In genomic region chr14:115831219-115831755, GRCm38 (mm10) we compare ENCODE assay signal across 9 mouse cellular contexts.
DNase-seq lines count a peak whose midpoint lies in the region; ATAC-seq and TF ChIP-seq lines count a peak whose summit lies in the region.
"Had no signal": no experiment of that assay in that cellular context is flagged by ENCODE, and none has a peak within 500 bp of the region (broad histone marks: within the 10 kb centered on the region; RNA-seq: fewer than 3 reads in every experiment).

No protein-coding gene starts in this region.

- no peak overlapping the region for H3K27ac ChIP-seq in CH12.LX (ENCODE audit: insufficient read depth, low read depth)
- no peak overlapping the region for H3K27ac ChIP-seq in lung, embryonic 14.5 days (ENCODE audit: low read depth)
- H3K27ac ChIP-seq: liver, embryonic 15.5 days had no signal

- peak; percentile 57 for DNase-seq in CH12.LX (ENCODE audit: extremely low read depth)
- peak; percentile 78 for DNase-seq in ZHBTc4 (ENCODE audit: low read depth, low spot score)
- DNase-seq in embryo, embryonic 10 days (ENCODE audit: low spot score), result peak; percentile 88
- peak; percentile 6 for DNase-seq in gastrocnemius, postnatal 25 days
- peak; percentile 6 for DNase-seq in large intestine, adult 2 months (ENCODE audit: low read depth, low spot score)
- peak; percentile 93 for DNase-seq in lung, embryonic 14.5 days
- DNase-seq in retina, postnatal 1 day, result peak; percentile 75

- peak; percentile 68 for TF ChIP-seq RAD21 in CH12.LX (IDR thresholded peaks at IDR 0.05; ENCODE audit: low read depth, low read length)

- no peak for TF ChIP-seq EP300 in CH12.LX (IDR thresholded peaks at IDR 0.05; ENCODE audit: low read length)

- dilution Hi-C loops in CH12.LX (cut with MboI; ENCODE audit: extremely low pct_ligation_motif_present, extremely low pct_unique_long_range_greater_than_20kb, low sequenced_read_pairs), result no loop called here

- no peaks in the 10 kb centered on the region for H3K9me3 ChIP-seq in CH12.LX (replicated peaks; ENCODE audit: low read length)
- no peaks in the 10 kb centered on the region; the same call in 1 of the 2 replicates for H3K9me3 ChIP-seq in lung, embryonic 14.5 days (ENCODE audit: low read depth, low read length)
- H3K9me3 ChIP-seq: liver, embryonic 15.5 days had no signal

- no peak overlapping the region for H3K4me3 ChIP-seq in CH12.LX (replicated peaks in 1 of 3; ENCODE audit: low read depth in 2 of 3, low read length in 2 of 3, poor library complexity in 1 of 3)
- no peak overlapping the region for H3K4me3 ChIP-seq in lung, embryonic 14.5 days (ENCODE audit: low read depth, low read length)
- H3K4me3 ChIP-seq: liver, embryonic 15.5 days had no signal

- WGBS in large intestine, adult 2 months, result 2% methylated on average over 7 of the region's 7 CpGs
- under 1% methylated on average over 7 of the region's 7 CpGs for WGBS in lung, embryonic 14.5 days

- H3K9ac ChIP-seq in CH12.LX (ENCODE audit: insufficient read depth, low read depth), result no peak overlapping the region
- H3K9ac ChIP-seq in lung, embryonic 14.5 days, result no peak overlapping the region
- H3K9ac ChIP-seq: liver, embryonic 15.5 days had no signal

- no peaks in the 10 kb centered on the region for H3K36me3 ChIP-seq in CH12.LX (replicated peaks in 1 of 2; ENCODE audit: control insufficient read depth in 1 of 2, insufficient read depth in 1 of 2, low read length in 1 of 2)
- H3K36me3 ChIP-seq in lung, embryonic 14.5 days (ENCODE audit: insufficient read depth), result no peaks in the 10 kb centered on the region
- H3K36me3 ChIP-seq: liver, embryonic 15.5 days had no signal

- H3K79me2 ChIP-seq in CH12.LX (replicated peaks; ENCODE audit: control insufficient read depth, extremely low read depth, insufficient read depth, poor library complexity, severe bottlenecking), result no peaks in the 10 kb centered on the region

- no peak for TF ChIP-seq POLR2A in CH12.LX (IDR thresholded peaks at IDR 0.05; ENCODE audit: low read depth, low read length)

- ATAC-seq in lung, embryonic 14.5 days (ENCODE audit: insufficient read depth), result peak; percentile 50; the same call in 1 of the 2 replicates
- ATAC-seq in erythroid progenitor cell, adult 5-6 weeks (replicated peaks; ENCODE audit: low FRiP score, poor library complexity, severe bottlenecking), result no peak

- H3K27me3 ChIP-seq in CH12.LX (replicated peaks), result no peaks in the 10 kb centered on the region
- no peaks in the 10 kb centered on the region for H3K27me3 ChIP-seq in lung, embryonic 14.5 days (ENCODE audit: insufficient read depth, low read length)
- H3K27me3 ChIP-seq: liver, embryonic 15.5 days had no signal

- TF ChIP-seq CTCF in CH12.LX (conservative IDR thresholded peaks at IDR 0.05 in 1 of 2, IDR thresholded peaks at IDR 0.05 in 1 of 2; ENCODE audit: low read depth in 2 of 2, low read length in 2 of 2), result peak; percentile 73 to 81
- peak; percentile 94 for TF ChIP-seq CTCF in lung, embryonic 14.5 days (IDR thresholded peaks at IDR 0.05; ENCODE audit: low read depth)

- no peaks in the 10 kb centered on the region for H3K4me1 ChIP-seq in CH12.LX (ENCODE audit: control insufficient read depth in 1 of 2, insufficient read depth in 2 of 2)
- H3K4me1 ChIP-seq in lung, embryonic 14.5 days (ENCODE audit: insufficient read depth), result no peaks in the 10 kb centered on the region
- H3K4me1 ChIP-seq: liver, embryonic 15.5 days had no signal

- H3K4me2 ChIP-seq in CH12.LX (ENCODE audit: insufficient read depth, low read depth, poor library complexity, severe bottlenecking), result no peak overlapping the region
- H3K4me2 ChIP-seq in lung, embryonic 14.5 days, result no peak overlapping the region
- H3K4me2 ChIP-seq: liver, embryonic 15.5 days had no signal

- in situ Hi-C loops in CH12.LX (cut with MboI; ENCODE audit: low pct_ligation_motif_present, low pct_unique_long_range_greater_than_20kb, low sequenced_read_pairs), result no loop called here

TF ChIP-seq in CH12.LX, 34 proteins besides CTCF, POLR2A, EP300 and RAD21:
- TF ChIP-seq SMC3 (IDR thresholded peaks at IDR 0.05; ENCODE audit: low read depth, low read length) (peak; percentile 49), RCOR1 (conservative IDR thresholded peaks at IDR 0.05; ENCODE audit: low read depth, low read length) (no peak), CHD2 (IDR thresholded peaks at IDR 0.05; ENCODE audit: low read length) (no peak), GABPA (IDR thresholded peaks at IDR 0.05; ENCODE audit: insufficient replicate concordance, low read depth, low read length) (no peak), ELF1 (IDR thresholded peaks at IDR 0.05; ENCODE audit: low read depth, low read length) (no peak)

Comparison
In these comparisons a context has a peak if more than half of its experiments do, and no peak if none do; other contexts are left out.
1. DNase-seq: peak in every context shown above with its lines; median percentile 93 in lung, embryonic 14.5 days; 88 in embryo, embryonic 10 days; 78 in ZHBTc4; 75 in retina, postnatal 1 day; 57 in CH12.LX; 6 in gastrocnemius, postnatal 25 days; 6 in large intestine, adult 2 months.